Mouse (Mus musculus) T-helper 2 cell (primary cell): ENCODE results near the gene Upk1a.

Experiments used
- in situ Hi-C: fragments of 300-600 bp; cut with MboI, MseI; formaldehyde crosslinking; loops from one replicate; pipeline ENCODE4 v1.15.1; 2025; ENCODE audit warnings: high pct_unique_total_duplicates

The Upk1a gene

GRCm38 (mm10) chr7:30579950-30580349 is 32.7 kb downstream of the Upk1a start:
- in situ Hi-C loops, result loop anchor here (5.0 to 10.0 kb wide), 2 partner anchors 37 to 1415 kb away; no protein-coding TSS in a partner anchor

- in situ Hi-C loops, result loop anchor here (10.0 kb wide), 1 partner anchor 1408 kb away; no protein-coding TSS in a partner anchor
These were observed 39.7 kb downstream of the Upk1a start for GRCm38 (mm10) chr7:30572969-30573368.

- in situ Hi-C loops, result loop anchor here (10.0 kb wide), 1 partner anchor 1408 kb away; no protein-coding TSS in a partner anchor
These were observed 40.3 kb downstream of the Upk1a start for GRCm38 (mm10) chr7:30572389-30572788.

GRCm38 (mm10) chr7:30567555-30567954 is 45.1 kb downstream of the Upk1a start:
- in situ Hi-C loops, result no loop called here

- in situ Hi-C loops, result no loop called here
These were observed 46.6 kb downstream of the Upk1a start for GRCm38 (mm10) chr7:30566033-30566432.

- in situ Hi-C loops, result no loop called here
These were observed 47.6 kb downstream of the Upk1a start, which contains the start of gene Igflr1 for GRCm38 (mm10) chr7:30564970-30565571. Igflr1 (plus strand) TSS chr7:30565427.

GRCm38 (mm10) chr7:30563906-30564280 is 48.8 kb downstream of the Upk1a start:
- in situ Hi-C loops, result no loop called here

GRCm38 (mm10) chr7:30563117-30563905 is 49.3 kb downstream of the Upk1a start, which contains the start of the genes U2af1l4, Gm49396 and Psenen:
U2af1l4 (plus strand) TSS chr7:30563301.
Gm49396 (plus strand) TSS chr7:30563344.
Psenen (minus strand) TSS chr7:30563627.
- in situ Hi-C loops, result no loop called here

GRCm38 (mm10) chr7:30562526-30563116 is 50.0 kb downstream of the Upk1a start:
- in situ Hi-C loops, result no loop called here

- in situ Hi-C loops, result no loop called here
These were observed 52.4 kb downstream of the Upk1a start for GRCm38 (mm10) chr7:30560296-30560695.

- in situ Hi-C loops, result no loop called here
These were observed 53.1 kb downstream of the Upk1a start, which contains the start of gene Lin37 for GRCm38 (mm10) chr7:30559443-30559954. Lin37 (minus strand) TSS chr7:30559838.

GRCm38 (mm10) chr7:30558656-30559442 is 53.8 kb downstream of the Upk1a start:
- in situ Hi-C loops, result no loop called here

- in situ Hi-C loops, result no loop called here
These were observed 54.6 kb downstream of the Upk1a start for GRCm38 (mm10) chr7:30557901-30558514.

GRCm38 (mm10) chr7:30556894-30557536 is 55.6 kb downstream of the Upk1a start:
- in situ Hi-C loops, result no loop called here

- in situ Hi-C loops, result no loop called here
These were observed 58.6 kb downstream of the Upk1a start for GRCm38 (mm10) chr7:30553810-30554584.
